Mouse (Mus musculus): Measurements from ENCODE around the gene Ccdc3.
"Not testable (repeated sequence)": the region's sequence is repeated elsewhere in the genome, so short reads cannot be mapped to it uniquely, and the experiment has no call there.

Ccdc3 gene

GRCm38 (mm10) chr2:5214581-5214980, 77.0 kb downstream of the Ccdc3 start:
- no peak for DNase-seq (ENCODE audit: low spot score in 2 of 2)

GRCm38 (mm10) chr2:5215252-5215815, 77.8 kb downstream of the Ccdc3 start:
- no peak for DNase-seq (ENCODE audit: low spot score in 2 of 2)

GRCm38 (mm10) chr2:5219206-5219605, 81.6 kb downstream of the Ccdc3 start:
- DNase-seq (ENCODE audit: low spot score in 2 of 2) = no peak

GRCm38 (mm10) chr2:5219847-5220375, 82.3 kb downstream of the Ccdc3 start:
- DNase-seq (ENCODE audit: low spot score in 2 of 2) = no peak

- DNase-seq (ENCODE audit: low spot score in 2 of 2) = no peak
Measured at GRCm38 (mm10) chr2:5222571-5222970, 85.0 kb downstream of the Ccdc3 start.

- DNase-seq (ENCODE audit: low spot score in 2 of 2) = no peak
Measured at GRCm38 (mm10) chr2:5236846-5237482, 99.4 kb downstream of the Ccdc3 start.

GRCm38 (mm10) chr2:5237870-5238269, 100.3 kb downstream of the Ccdc3 start:
- DNase-seq (ENCODE audit: low spot score in 2 of 2) = no peak

- DNase-seq (ENCODE audit: low spot score in 2 of 2) = no peak
Measured at GRCm38 (mm10) chr2:5239492-5239891, 101.9 kb downstream of the Ccdc3 start.

- DNase-seq (ENCODE audit: low spot score in 2 of 2) = peak; percentile 72 to 76
Measured at GRCm38 (mm10) chr2:5241469-5241897, 103.9 kb downstream of the Ccdc3 start.

- not testable (repeated sequence) for DNase-seq (ENCODE audit: low spot score in 2 of 2)
Measured at GRCm38 (mm10) chr2:5249199-5249598, 111.6 kb downstream of the Ccdc3 start.

GRCm38 (mm10) chr2:5249969-5250368, 112.4 kb downstream of the Ccdc3 start:
- peak; percentile 63 to 72 for DNase-seq (ENCODE audit: low spot score in 2 of 2)

GRCm38 (mm10) chr2:5258250-5258649, 120.7 kb downstream of the Ccdc3 start:
- no peak for DNase-seq (ENCODE audit: low spot score in 2 of 2)

- no peak for DNase-seq (ENCODE audit: low spot score in 2 of 2)
Measured at GRCm38 (mm10) chr2:5262279-5262678, 124.7 kb downstream of the Ccdc3 start.

GRCm38 (mm10) chr2:5267980-5268379, 130.4 kb downstream of the Ccdc3 start:
- DNase-seq (ENCODE audit: low spot score in 2 of 2) = no peak

Measured in frontal cortex, postnatal 14 days (tissue).